Mouse (Mus musculus): ENCODE results near the gene Sell.

Gene Sell

GRCm38 (mm10) chr1:164074606-164075140, 12.9 kb downstream of the Sell start:
- no peak for DNase-seq (ENCODE audit: low read depth, low spot score)

DNA sequence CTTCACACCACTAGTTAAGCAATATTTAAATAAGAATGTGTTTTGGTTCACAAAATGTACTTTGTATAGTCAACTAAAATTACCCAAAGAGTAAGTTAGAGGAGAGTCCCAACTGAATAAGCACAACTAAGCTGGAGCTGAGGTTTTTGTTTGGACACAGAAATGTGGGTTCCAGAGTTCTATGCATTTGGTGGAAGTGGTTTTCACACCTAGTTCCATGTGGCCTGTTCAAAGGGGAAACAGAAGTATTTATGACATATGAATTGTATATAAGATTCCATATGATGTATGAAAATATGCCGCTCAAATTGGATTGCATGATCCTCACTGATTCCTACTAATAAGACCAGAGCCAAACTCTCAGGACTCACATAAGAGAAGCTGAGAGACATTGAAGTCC, 13.6 kb downstream of the Sell start:
- no peak for DNase-seq (ENCODE audit: low read depth, low spot score)

DNA sequence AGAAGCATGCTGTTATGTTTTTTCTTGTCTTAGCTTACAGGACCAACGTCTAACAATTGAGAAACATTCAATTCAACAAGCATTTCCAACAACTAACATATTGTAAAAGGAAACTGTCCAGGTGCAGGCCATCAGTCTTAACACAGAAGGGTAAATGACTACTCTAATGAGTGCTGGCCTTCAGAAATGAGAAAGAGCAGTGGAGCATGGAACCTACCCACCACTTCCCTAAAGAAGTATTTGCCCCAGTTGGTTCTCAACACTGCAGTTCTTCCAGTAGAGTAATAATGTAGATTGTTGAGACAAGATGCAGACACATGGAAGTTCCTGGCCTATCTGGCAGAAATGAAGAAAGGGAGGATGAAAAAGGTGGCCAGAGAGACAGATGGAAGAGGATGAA, 14.7 kb downstream of the Sell start:
- no peak for DNase-seq (ENCODE audit: low read depth, low spot score)

- no peak for DNase-seq (ENCODE audit: low read depth, low spot score)
Measured at GRCm38 (mm10) chr1:164077031-164077430, 15.2 kb downstream of the Sell start.

GRCm38 (mm10) chr1:164078323-164078741, 16.6 kb downstream of the Sell start:
- no peak for DNase-seq (ENCODE audit: low read depth, low spot score)

DNA sequence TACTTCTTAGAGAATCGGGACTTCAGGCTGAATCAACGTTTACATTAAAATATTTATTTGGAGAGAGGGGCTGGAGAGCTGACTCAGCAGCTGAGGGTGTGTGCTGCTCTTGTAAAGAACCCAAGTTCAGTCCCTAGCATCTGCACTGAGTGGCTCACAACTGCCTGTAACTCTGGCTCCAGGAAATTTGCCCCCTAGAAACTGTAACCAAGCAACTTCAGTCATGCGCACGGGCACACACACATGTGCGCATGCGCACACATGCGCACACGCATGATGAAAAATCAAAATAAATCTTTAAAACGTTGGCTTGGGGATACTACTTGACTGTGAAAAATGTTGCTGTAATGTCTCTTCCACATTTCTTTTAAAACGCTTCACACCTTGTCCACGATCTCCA, 17.3 kb downstream of the Sell start:
- no peak for DNase-seq (ENCODE audit: low read depth, low spot score)

- DNase-seq (ENCODE audit: low read depth, low spot score): no peak
Measured at GRCm38 (mm10) chr1:164083046-164083445, 21.3 kb downstream of the Sell start.

- no peak for DNase-seq (ENCODE audit: low read depth, low spot score)
Measured at GRCm38 (mm10) chr1:164086797-164087196, 25.0 kb downstream of the Sell start.

DNA sequence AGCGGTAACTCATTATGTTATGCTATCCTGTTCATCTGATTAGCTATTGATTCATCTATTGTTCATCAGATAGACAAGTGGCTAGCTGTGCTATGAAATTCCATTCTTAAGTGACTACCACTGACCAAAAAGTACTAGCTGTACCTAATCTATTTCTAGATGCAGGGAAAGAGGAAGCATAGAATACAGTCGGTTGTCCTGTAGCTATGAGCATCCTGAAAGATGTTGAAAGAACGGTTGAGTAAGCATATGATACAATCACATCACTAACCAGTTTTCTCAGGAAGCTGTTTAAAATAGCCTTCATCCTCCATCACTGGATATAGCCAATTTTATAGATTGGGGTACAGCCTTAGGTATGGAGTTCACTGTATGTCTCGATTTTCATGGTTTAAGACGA, 26.1 kb downstream of the Sell start:
- DNase-seq (ENCODE audit: low read depth, low spot score): no peak

GRCm38 (mm10) chr1:164096780-164097179, 35.0 kb downstream of the Sell start:
- DNase-seq (ENCODE audit: low read depth, low spot score): no peak

DNA sequence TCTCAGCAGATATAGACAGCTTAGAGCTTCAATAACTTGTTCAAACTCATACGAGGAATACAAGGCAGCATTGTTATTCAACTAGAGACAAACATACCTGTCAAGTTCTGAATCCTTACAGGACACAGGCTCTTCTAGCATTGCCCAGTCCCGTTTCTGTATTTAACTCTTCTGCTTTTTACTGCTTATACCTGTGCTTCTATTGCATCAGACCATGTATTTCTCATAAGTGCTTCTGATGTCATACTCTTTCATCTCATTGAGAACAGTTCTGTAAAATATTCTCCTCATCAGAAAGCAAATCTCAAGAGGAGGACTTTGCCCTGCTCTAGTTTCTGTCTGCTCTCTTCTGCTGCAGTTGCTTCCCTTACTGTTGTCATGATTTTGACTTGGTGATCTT, 36.1 kb downstream of the Sell start:
- no peak for DNase-seq (ENCODE audit: low read depth, low spot score)

- no peak for DNase-seq (ENCODE audit: low read depth, low spot score)
Measured at GRCm38 (mm10) chr1:164098372-164098771, 36.6 kb downstream of the Sell start.

DNA sequence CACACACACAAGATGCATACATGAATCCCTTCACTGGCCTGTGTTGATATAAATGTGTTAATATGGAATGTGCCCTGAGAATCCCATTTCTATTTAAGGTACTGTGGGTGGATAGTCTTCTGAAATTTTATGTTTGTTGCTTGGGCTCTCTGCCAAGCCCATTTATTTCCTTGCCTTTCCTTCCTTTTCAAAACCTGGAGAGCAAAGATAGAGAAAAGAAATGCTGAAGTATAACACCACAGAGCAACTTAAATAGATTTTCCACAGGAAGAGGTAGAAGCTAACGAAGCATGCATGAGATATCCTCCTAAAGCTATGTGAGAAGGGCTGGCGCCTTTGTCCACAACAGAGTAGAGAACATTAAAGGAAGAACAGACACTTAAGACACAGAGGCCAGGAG, 48.0 kb downstream of the Sell start:
- no peak for DNase-seq (ENCODE audit: low read depth, low spot score)

DNA sequence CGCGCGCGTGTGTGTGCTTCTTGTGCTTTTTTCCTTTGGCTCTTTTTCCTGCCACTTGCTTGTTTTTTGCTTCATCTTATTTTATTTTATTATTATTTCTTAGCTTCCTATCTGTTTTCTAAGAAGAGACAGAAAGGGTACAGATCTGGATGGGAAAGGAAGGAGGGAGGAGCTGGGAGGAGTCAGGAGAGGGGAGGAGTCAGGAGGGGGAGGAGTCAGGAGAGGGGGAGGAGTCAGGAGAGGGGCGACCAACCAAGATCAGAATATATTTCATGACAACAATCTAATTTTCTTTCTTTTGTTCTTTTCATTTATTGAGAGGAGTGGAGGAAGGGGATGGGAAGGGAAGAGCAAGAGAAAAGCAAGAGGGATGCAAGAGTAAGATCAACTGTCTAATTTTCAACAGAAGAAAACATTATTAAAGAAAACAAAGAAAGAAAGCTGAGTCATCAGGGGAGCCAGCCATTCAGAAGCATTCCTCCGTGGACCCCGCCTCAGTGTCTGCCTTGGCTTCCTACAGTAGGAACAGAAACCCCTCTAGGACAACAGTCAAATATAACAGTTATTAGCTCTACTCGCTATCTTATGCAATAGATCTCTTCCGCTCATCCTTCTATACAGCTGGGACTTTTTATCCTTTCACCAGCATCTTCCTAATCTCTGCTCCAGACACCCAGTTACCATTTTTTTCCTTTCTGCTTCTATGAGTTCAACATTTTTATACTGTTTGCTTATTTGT, 49.0 kb downstream of the Sell start:
- DNase-seq (ENCODE audit: low read depth, low spot score): no peak

- no peak for DNase-seq (ENCODE audit: low read depth, low spot score)
Measured at GRCm38 (mm10) chr1:164114280-164114679, 52.5 kb downstream of the Sell start.

GRCm38 (mm10) chr1:164114947-164115493, 53.2 kb downstream of the Sell start, which contains the start of gene Selp:
TSS of gene Selp (plus strand) at chr1:164115264.
- no peak for DNase-seq (ENCODE audit: low read depth, low spot score)

DNA sequence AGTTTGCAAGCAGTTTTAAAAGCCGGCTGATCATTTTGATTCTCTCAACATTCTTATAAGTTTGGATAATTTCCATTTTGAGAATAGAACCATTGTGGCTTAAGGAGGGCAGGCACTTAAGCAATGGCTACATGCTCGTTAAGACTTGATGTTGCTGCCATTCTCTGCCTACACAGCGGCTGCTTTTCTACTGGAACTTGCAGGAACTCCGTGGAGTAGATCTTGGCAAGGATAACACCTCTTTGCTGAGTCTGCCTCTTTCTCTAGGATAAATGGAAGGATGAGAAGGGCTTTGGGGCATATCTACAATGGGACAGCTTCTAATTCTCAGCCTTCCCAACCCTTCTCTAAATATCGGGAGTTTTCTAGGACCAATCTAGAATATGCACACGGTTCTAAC, 53.9 kb downstream of the Sell start:
- DNase-seq (ENCODE audit: low read depth, low spot score): no peak

DNA sequence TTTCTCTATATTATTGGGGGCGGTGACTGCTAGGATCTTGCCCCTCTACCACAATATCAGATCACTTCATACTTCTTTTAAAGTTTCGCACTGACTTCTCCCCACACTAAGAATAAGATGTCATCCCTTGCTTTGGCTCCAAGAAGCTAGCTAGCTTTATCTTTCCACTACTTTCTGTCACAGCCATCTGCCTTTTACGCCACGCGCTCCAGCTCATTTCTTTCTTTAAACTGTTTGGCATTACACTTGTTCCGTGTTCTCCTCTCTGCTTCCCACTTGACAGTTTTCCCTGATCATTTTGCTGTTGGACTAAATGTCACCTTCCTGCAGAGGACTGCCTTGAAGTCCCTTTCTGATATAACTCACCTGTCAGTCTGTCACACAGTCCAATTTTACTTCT, 56.1 kb downstream of the Sell start:
- no peak for DNase-seq (ENCODE audit: low read depth, low spot score)

DNA sequence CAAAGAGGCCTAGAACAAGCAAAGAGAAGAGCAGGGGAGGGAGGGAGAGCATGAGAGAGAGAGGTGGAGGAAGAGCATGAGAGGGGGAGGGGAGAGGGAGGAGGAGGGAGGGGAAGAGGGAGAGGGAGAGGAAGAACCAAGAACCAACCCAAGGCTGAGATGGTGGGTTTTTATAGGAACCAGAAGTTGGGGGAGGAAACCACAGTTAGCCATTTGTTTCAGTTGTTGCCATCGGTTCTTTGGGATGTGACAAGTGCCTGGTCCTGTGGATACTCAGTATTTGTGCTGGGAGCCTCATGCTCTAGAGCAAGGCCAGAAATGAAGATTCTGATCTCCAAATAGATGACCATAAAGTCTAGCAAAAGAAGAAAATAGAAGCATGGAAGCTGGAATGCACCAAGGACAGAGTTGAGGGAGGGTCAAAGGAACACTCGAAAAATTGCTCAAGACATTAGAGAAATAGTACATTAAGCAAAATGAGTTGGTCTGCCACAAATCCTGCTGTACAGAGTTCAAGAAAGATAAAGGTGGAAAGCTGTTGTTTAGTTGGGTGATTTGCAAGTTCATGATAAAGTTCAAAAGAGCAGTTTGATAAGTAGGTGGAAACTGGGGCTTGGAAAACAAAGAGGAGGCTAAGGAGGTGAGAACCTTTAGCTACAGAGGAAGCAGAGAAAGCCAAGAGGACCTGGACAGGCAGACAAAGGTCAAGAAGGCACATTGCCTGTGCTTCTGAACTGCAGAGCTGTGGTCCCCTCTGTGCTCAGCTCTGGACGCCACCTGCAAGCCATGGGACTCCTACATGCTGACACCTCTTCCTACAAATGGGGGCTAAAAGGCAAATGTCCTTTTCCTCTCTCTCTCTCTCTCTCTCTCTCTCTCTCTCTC, 58.4 kb downstream of the Sell start:
- no peak for DNase-seq (ENCODE audit: low read depth, low spot score)

DNA sequence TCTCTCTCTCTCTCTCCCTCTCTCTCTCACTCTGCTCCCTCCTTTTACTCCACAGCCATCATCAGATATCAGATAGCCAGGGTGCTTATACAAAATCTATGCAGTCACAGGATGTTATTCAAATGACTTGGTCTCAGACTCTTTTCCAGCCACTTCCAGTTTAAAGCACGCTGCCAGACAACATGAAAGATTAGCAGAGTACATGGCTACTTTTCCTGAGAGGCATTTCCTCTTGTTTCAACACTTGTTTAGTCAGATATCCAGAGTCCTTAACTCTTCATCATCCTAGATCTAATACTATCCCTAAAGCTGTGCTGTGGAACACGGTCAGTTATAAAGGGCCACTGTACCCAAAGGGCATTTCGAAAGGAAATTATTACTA, 59.0 kb downstream of the Sell start:
- no peak for DNase-seq (ENCODE audit: low read depth, low spot score)

- no peak for DNase-seq (ENCODE audit: low read depth, low spot score)
Measured at GRCm38 (mm10) chr1:164123836-164124235, 62.1 kb downstream of the Sell start.

GRCm38 (mm10) chr1:164130013-164130412, 68.2 kb downstream of the Sell start:
- DNase-seq (ENCODE audit: low read depth, low spot score): no peak

Data from forelimb bud, embryonic 11.5 days (tissue).